Mouse (Mus musculus): Measurements from ENCODE around the gene Kctd21. TPM values are rescaled to one million over a fixed set of nuclear protein-coding genes. Genes with fewer than 3 reads are reported as not detected.

Kctd21 gene
- polyA plus RNA-seq, 1 experiment from 2014 or later = 7.7 TPM

DNA sequence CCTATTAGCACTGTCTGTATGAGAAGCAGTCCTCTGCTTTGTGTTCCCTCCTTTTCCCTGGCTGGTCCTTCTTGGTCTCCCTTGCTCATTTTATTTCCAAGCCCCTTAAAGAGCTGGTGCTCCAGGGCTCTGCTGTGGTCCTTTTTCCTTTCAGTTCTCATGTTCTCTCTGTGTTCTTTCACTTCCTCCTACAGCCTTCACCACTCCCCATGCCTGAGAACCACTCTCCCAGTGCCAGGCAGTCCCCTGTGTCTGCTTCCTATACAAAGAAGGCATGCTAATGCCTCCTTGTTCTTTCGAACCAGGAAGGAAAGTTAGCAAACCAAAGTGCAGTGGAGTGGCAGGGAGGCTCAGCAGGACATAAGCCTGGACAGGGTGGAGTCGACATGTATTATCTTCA, 43.8 kb downstream of the Kctd21 start:
- Histone ChIP-seq H3K36me3 (peaks cover 29% of the 10 kb centered on the region), H3K4me3 (no peak overlapping the region), H3K9ac (no peak overlapping the region), H3K4me1 (replicated peaks) (peaks cover 10% of the 10 kb centered on the region), H3K4me2 (no peak overlapping the region), H3K9me3 (no peaks in the 10 kb centered on the region), H3K27ac (replicated peaks) (no peak overlapping the region), H3K27me3 (no peaks in the 10 kb centered on the region)
- ATAC-seq (ENCODE audit: low FRiP score, low read depth) = no peak
- 77% methylated on average over 2 of the region's 2 CpGs for WGBS

DNA sequence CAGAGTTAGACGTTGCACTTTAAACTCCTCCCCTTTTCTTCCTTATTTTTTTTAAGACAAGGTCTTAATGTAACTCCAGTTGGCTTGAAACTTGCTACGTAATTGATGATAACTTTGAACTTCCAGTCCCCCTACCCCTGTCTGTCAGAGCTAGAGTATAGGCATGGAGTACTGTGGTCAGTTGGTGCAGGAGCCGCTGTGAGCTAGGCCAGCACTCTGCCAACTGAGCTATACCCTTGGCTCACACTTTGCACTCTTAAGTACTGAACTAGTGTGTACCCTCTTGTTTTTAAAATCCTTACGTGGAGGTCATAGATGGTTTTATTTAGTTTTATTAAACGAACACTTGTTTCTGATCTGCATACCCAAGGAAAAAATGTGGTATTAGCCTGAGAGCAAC, 47.2 kb downstream of the Kctd21 start:
- Histone ChIP-seq H3K27me3 (no peaks in the 10 kb centered on the region), H3K9ac (no peak overlapping the region), H3K4me1 (replicated peaks) (no peaks in the 10 kb centered on the region), H3K36me3 (peaks cover 46% of the 10 kb centered on the region), H3K9me3 (no peaks in the 10 kb centered on the region), H3K4me3 (no peak overlapping the region), H3K27ac (replicated peaks) (no peak overlapping the region), H3K4me2 (no peak overlapping the region)
- WGBS = 96% methylated on average over 5 of the region's 5 CpGs
- ATAC-seq (ENCODE audit: low FRiP score, low read depth) = no peak

DNA sequence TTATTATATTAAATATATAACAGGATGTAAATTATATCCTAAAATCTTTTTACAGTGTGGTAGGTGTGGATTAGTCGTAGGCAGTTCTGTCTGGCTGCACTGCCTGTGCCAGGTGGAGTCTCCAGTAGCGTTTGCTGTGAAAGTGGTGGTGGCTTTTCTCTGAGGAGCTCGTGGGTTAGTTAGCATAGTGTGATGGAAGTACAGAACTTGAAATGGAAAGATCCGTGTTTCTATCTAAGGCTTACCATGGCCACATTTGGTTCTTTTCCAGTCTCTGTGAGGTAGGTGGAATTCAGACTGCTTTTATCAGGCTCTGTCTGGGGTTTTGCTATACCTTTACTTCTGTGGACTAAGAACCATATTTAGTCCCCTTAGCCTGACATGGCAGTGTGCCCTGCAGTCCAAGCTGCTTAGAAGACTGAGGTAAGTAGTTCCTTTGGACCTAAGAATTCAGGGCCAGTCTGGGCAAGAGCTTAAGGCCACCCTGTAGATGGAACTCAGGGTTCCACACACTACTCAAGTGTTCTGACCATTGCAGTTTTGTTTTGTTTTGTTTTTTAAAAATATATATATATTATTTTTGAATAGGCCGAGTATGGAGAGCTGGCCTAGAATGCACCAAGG, 48.5 kb downstream of the Kctd21 start:
- no peaks in the 10 kb centered on the region for H3K4me1 ChIP-seq (replicated peaks)
- WGBS = 98% methylated on average over 5 of the region's 5 CpGs
- no peak for ATAC-seq (ENCODE audit: low FRiP score, low read depth)
- no peak overlapping the region for H3K9ac ChIP-seq
- H3K4me3 ChIP-seq = no peak overlapping the region
- H3K4me2 ChIP-seq = no peak overlapping the region
- no peak overlapping the region for H3K27ac ChIP-seq (replicated peaks)
- peaks cover 57% of the 10 kb centered on the region for H3K36me3 ChIP-seq
- no peaks in the 10 kb centered on the region for H3K27me3 ChIP-seq
- no peaks in the 10 kb centered on the region for H3K9me3 ChIP-seq

DNA sequence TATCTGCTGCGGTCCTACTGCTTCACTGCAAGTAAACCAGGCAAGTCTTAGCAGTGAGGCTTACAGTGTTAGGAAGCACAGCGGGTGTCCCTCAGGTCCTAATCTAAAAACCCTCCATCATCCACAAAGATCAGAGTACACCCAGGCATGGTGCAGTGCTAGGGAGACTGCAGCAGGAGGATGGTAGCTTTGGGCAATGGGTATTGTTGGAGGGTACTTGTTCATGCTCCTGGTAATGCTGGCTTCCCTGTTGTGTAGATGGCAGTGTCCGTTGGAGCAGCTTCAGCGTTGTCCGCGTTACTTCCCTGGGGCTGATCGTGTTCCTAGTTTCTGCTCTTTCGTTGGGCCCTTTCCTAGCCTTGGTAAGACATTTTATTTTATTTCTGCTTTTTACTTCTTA, 50.5 kb downstream of the Kctd21 start:
- Histone ChIP-seq H3K4me1 (replicated peaks) (no peaks in the 10 kb centered on the region), H3K27me3 (no peaks in the 10 kb centered on the region), H3K9ac (no peak overlapping the region), H3K4me3 (no peak overlapping the region), H3K27ac (replicated peaks) (no peak overlapping the region), H3K36me3 (peaks cover 58% of the 10 kb centered on the region), H3K4me2 (no peak overlapping the region), H3K9me3 (no peaks in the 10 kb centered on the region)
- WGBS = 96% methylated on average over 8 of the region's 8 CpGs
- no peak for ATAC-seq (ENCODE audit: low FRiP score, low read depth)

GRCm38 (mm10) chr7:97383496-97384132, 51.5 kb downstream of the Kctd21 start:
- Histone ChIP-seq H3K27ac (replicated peaks) (no peak overlapping the region), H3K36me3 (peaks cover 58% of the 10 kb centered on the region), H3K27me3 (no peaks in the 10 kb centered on the region), H3K9me3 (no peaks in the 10 kb centered on the region), H3K4me1 (replicated peaks) (no peaks in the 10 kb centered on the region), H3K9ac (no peak overlapping the region), H3K4me2 (no peak overlapping the region), H3K4me3 (no peak overlapping the region)
- no peak for ATAC-seq (ENCODE audit: low FRiP score, low read depth)
- 86% methylated on average over 10 of the region's 10 CpGs for WGBS

- ATAC-seq (ENCODE audit: low FRiP score, low read depth) = no peak
- Histone ChIP-seq H3K9ac (no peak overlapping the region), H3K4me1 (replicated peaks) (0 out of 2 replicates have a peak, but pooled peaks cover 1% of the 10 kb centered on the region), H3K27me3 (no peaks in the 10 kb centered on the region), H3K4me2 (no peak overlapping the region), H3K4me3 (no peak overlapping the region), H3K9me3 (no peaks in the 10 kb centered on the region), H3K36me3 (peaks cover 55% of the 10 kb centered on the region), H3K27ac (replicated peaks) (peak overlapping the region; percentile 58)
- 86% methylated on average over 7 of the region's 7 CpGs for WGBS
These were observed 54.1 kb downstream of the Kctd21 start for GRCm38 (mm10) chr7:97386106-97386805.

GRCm38 (mm10) chr7:97386806-97387370, 54.8 kb downstream of the Kctd21 start:
- Histone ChIP-seq H3K27ac (replicated peaks) (peak overlapping the region; percentile 67), H3K9me3 (no peaks in the 10 kb centered on the region), H3K4me3 (no peak overlapping the region), H3K4me1 (replicated peaks) (0 out of 2 replicates have a peak, but pooled peaks cover 5% of the 10 kb centered on the region), H3K27me3 (no peaks in the 10 kb centered on the region), H3K4me2 (0 out of 2 replicates have a peak overlapping the region, but pooled peaks have one; percentile 4), H3K36me3 (peaks cover 52% of the 10 kb centered on the region), H3K9ac (no peak overlapping the region)
- peak; percentile 80 for ATAC-seq (ENCODE audit: low FRiP score, low read depth)
- 74% methylated on average over 5 of the region's 5 CpGs for WGBS

DNA sequence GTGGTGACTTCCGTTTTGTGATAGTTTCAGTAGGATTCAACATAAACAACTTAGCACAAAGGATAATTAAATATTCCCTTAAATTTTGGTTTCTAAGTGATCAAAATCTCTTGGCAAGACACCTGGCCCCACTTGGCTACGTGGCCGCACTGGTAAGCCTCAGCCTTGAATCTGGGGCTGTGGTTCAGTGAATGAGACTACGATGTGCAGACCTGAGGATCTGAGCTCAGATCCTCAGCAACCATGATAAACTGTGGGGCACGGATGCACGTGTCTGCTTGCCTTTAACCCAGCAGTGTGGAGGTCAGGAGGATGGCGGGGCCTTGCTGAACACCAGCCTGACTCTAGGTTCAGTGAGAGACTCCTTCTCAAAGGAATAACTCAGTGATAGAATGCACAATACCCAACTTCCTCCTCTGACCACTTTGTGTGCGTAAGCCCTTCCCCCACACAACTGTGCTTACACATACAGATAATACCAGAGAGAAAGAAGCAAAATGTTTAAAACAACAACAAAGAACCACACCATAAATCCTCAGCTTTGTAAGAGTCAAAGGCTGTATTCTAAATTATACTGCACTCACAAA, 55.5 kb downstream of the Kctd21 start:
- peaks cover 46% of the 10 kb centered on the region for H3K36me3 ChIP-seq
- no peaks in the 10 kb centered on the region for H3K9me3 ChIP-seq
- H3K27me3 ChIP-seq = no peaks in the 10 kb centered on the region
- WGBS = 89% methylated on average over 8 of the region's 8 CpGs
- H3K4me1 ChIP-seq (replicated peaks) = 0 out of 2 replicates have a peak, but pooled peaks cover 9% of the 10 kb centered on the region
- H3K27ac ChIP-seq (replicated peaks) = peak overlapping the region; percentile 67
- no peak for ATAC-seq (ENCODE audit: low FRiP score, low read depth)
- H3K9ac ChIP-seq = no peak overlapping the region
- no peak overlapping the region for H3K4me3 ChIP-seq
- 0 out of 2 replicates have a peak overlapping the region, but pooled peaks have one; percentile 4 for H3K4me2 ChIP-seq

GRCm38 (mm10) chr7:97388541-97388940, 56.4 kb downstream of the Kctd21 start:
- H3K4me2 ChIP-seq = no peak overlapping the region
- H3K4me1 ChIP-seq (replicated peaks) = 0 out of 2 replicates have a peak, but pooled peaks cover 9% of the 10 kb centered on the region
- no peak overlapping the region for H3K27ac ChIP-seq (replicated peaks)
- no peak overlapping the region for H3K4me3 ChIP-seq
- WGBS = 94% methylated on average over 4 of the region's 4 CpGs
- H3K36me3 ChIP-seq = peaks cover 37% of the 10 kb centered on the region
- no peaks in the 10 kb centered on the region for H3K9me3 ChIP-seq
- H3K27me3 ChIP-seq = no peaks in the 10 kb centered on the region
- no peak overlapping the region for H3K9ac ChIP-seq
- no peak for ATAC-seq (ENCODE audit: low FRiP score, low read depth)

GRCm38 (mm10) chr7:97391293-97392078, 59.4 kb downstream of the Kctd21 start:
- H3K4me3 ChIP-seq = no peak overlapping the region
- 0 out of 2 replicates have a peak, but pooled peaks cover 9% of the 10 kb centered on the region for H3K4me1 ChIP-seq (replicated peaks)
- WGBS = 55% methylated on average over 13 of the region's 13 CpGs
- no peak overlapping the region; the same call in 1 of the 2 replicates for H3K27ac ChIP-seq (replicated peaks)
- H3K9ac ChIP-seq = no peak overlapping the region
- H3K9me3 ChIP-seq = no peaks in the 10 kb centered on the region
- H3K27me3 ChIP-seq = no peaks in the 10 kb centered on the region
- no peak overlapping the region for H3K4me2 ChIP-seq
- peak; percentile 85 for ATAC-seq (ENCODE audit: low FRiP score, low read depth)
- H3K36me3 ChIP-seq = peaks cover 22% of the 10 kb centered on the region

DNA sequence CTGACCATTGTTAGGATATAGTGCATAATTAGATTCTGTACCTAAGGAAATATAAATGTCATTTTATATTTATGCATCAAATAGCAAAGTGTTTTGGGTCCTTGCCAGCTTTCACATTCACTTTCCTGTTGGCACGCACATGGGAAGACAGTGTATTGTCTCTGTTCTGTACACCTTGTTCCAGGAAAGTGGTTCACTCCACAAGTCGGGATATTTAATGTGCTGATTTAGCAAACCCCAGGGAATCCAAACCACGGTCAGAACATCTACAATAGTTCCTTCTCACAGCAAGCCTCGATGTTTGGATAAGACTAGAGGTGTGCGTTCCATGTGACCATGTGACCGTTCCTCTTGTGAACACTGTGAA, 59.9 kb downstream of the Kctd21 start:
- Histone ChIP-seq H3K9ac (no peak overlapping the region), H3K9me3 (no peaks in the 10 kb centered on the region), H3K27me3 (no peaks in the 10 kb centered on the region), H3K27ac (replicated peaks) (no peak overlapping the region), H3K36me3 (peaks cover 20% of the 10 kb centered on the region), H3K4me2 (no peak overlapping the region), H3K4me1 (replicated peaks) (0 out of 2 replicates have a peak, but pooled peaks cover 9% of the 10 kb centered on the region), H3K4me3 (no peak overlapping the region)
- ATAC-seq (ENCODE audit: low FRiP score, low read depth) = no peak
- 65% methylated on average over 6 of the region's 6 CpGs for WGBS
